Comparison of ENCODE assay signal across 7 mouse cellular contexts in genomic region chr3:103382872-103383567, GRCm38 (mm10).
DNase-seq lines count a peak whose midpoint lies in the region; ATAC-seq and TF ChIP-seq lines count a peak whose summit lies in the region.

No protein-coding gene starts in this region.

- intact Hi-C loops in heart, adult 2 months (cut with DNase I), result loop anchor here (5.0 kb wide), 1 partner anchor 201 kb away; no protein-coding TSS in a partner anchor

- TF ChIP-seq POLR2A in heart, adult 2 months (IDR thresholded peaks at IDR 0.05; ENCODE audit: insufficient read depth, low read depth, low read length), result no peak
- no peak for TF ChIP-seq POLR2A in kidney, adult 2 months (IDR thresholded peaks at IDR 0.05; ENCODE audit: low read depth, low read length)

- peaks cover 3% of the 10 kb centered on the region; the same call in 1 of the 2 replicates for H3K4me1 ChIP-seq in embryonic facial prominence, embryonic 12.5 days
- no peaks in the 10 kb centered on the region for H3K4me1 ChIP-seq in heart, adult 2 months (ENCODE audit: control insufficient read depth, insufficient read depth, low read length)
- no peaks in the 10 kb centered on the region for H3K4me1 ChIP-seq in kidney, adult 2 months (ENCODE audit: control insufficient read depth, insufficient read depth, low read length)
- H3K4me1 ChIP-seq in limb, embryonic 12.5 days (replicated peaks), result no peaks in the 10 kb centered on the region; the same call in 1 of the 2 replicates
- H3K4me1 ChIP-seq in midbrain, embryonic 15.5 days, result no peaks in the 10 kb centered on the region

- 19% methylated on average over 17 of the region's 17 CpGs for WGBS in embryonic facial prominence, embryonic 12.5 days
- 19% methylated on average over 17 of the region's 17 CpGs for WGBS in heart, adult 2 months
- 18% methylated on average over 17 of the region's 17 CpGs for WGBS in kidney, adult 2 months
- 21% methylated on average over 17 of the region's 17 CpGs for WGBS in limb, embryonic 12.5 days
- WGBS in midbrain, embryonic 15.5 days, result 18% methylated on average over 17 of the region's 17 CpGs

- 0 out of 2 replicates have a peak overlapping the region, but pooled peaks have one; percentile 19 for H3K4me2 ChIP-seq in embryonic facial prominence, embryonic 12.5 days (replicated peaks)
- 0 out of 2 replicates have a peak overlapping the region, but pooled peaks have one; percentile 19 for H3K4me2 ChIP-seq in limb, embryonic 12.5 days
- H3K4me2 ChIP-seq in midbrain, embryonic 15.5 days, result peak overlapping the region; percentile 15; the same call in 1 of the 2 replicates

- ATAC-seq in embryonic facial prominence, embryonic 12.5 days (ENCODE audit: insufficient number of reproducible peaks, insufficient read depth, low FRiP score, low TSS enrichment), result 0 out of 2 replicates have a peak, but pooled peaks have one; percentile 35
- peak; percentile 12; the same call in 1 of the 2 replicates for ATAC-seq in limb, embryonic 12.5 days (ENCODE audit: insufficient number of reproducible peaks, insufficient read depth, low FRiP score, low TSS enrichment, low read depth)
- peak; percentile 80 for ATAC-seq in midbrain, embryonic 15.5 days (replicated peaks)

- no peak for TF ChIP-seq EP300 in heart, adult 2 months (IDR thresholded peaks at IDR 0.05; ENCODE audit: insufficient read depth, low read depth, low read length)

- no peak; the same call in 1 of the 2 replicates for TF ChIP-seq CTCF in heart, adult 2 months (IDR thresholded peaks at IDR 0.05)
- TF ChIP-seq CTCF in kidney, adult 2 months (conservative IDR thresholded peaks at IDR 0.05; ENCODE audit: insufficient read depth, insufficient read length, low read depth, low read length), result peak; percentile 97

- no peaks in the 10 kb centered on the region for H3K79me2 ChIP-seq in heart, adult 2 months (replicated peaks; ENCODE audit: control insufficient read depth, insufficient read depth, low read length)

- H3K4me3 ChIP-seq in embryonic facial prominence, embryonic 12.5 days, result no peak overlapping the region
- no peak overlapping the region for H3K4me3 ChIP-seq in heart, adult 2 months
- H3K4me3 ChIP-seq in kidney, adult 2 months (ENCODE audit: insufficient read depth, low read depth, low read length), result no peak overlapping the region
- no peak overlapping the region for H3K4me3 ChIP-seq in limb, embryonic 12.5 days (replicated peaks)
- no peak overlapping the region for H3K4me3 ChIP-seq in midbrain, embryonic 15.5 days

- H3K9me3 ChIP-seq in embryonic facial prominence, embryonic 12.5 days, result no peaks in the 10 kb centered on the region
- H3K9me3 ChIP-seq in limb, embryonic 12.5 days, result peaks cover 7% of the 10 kb centered on the region; the same call in 1 of the 2 replicates
- H3K9me3 ChIP-seq in midbrain, embryonic 15.5 days, result no peaks in the 10 kb centered on the region

- no peaks in the 10 kb centered on the region for H3K27me3 ChIP-seq in embryonic facial prominence, embryonic 12.5 days
- H3K27me3 ChIP-seq in heart, adult 2 months (ENCODE audit: control insufficient read depth, insufficient read depth, low read length), result no peaks in the 10 kb centered on the region
- no peaks in the 10 kb centered on the region for H3K27me3 ChIP-seq in kidney, adult 2 months (replicated peaks; ENCODE audit: control insufficient read depth, insufficient read depth, low read length)
- no peaks in the 10 kb centered on the region for H3K27me3 ChIP-seq in limb, embryonic 12.5 days
- H3K27me3 ChIP-seq in midbrain, embryonic 15.5 days (replicated peaks), result no peaks in the 10 kb centered on the region

- H3K27ac ChIP-seq in embryonic facial prominence, embryonic 12.5 days, result no peak overlapping the region
- H3K27ac ChIP-seq in heart, adult 2 months, result no peak overlapping the region
- H3K27ac ChIP-seq in kidney, adult 2 months (ENCODE audit: insufficient read depth, low read depth, low read length), result no peak overlapping the region
- H3K27ac ChIP-seq in limb, embryonic 12.5 days, result no peak overlapping the region
- no peak overlapping the region for H3K27ac ChIP-seq in midbrain, embryonic 15.5 days

- H3K36me3 ChIP-seq in embryonic facial prominence, embryonic 12.5 days, result no peaks in the 10 kb centered on the region
- H3K36me3 ChIP-seq in heart, adult 2 months (ENCODE audit: control insufficient read depth, insufficient read depth, low read length), result no peaks in the 10 kb centered on the region
- H3K36me3 ChIP-seq in kidney, adult 2 months (ENCODE audit: control insufficient read depth, insufficient read depth, low read length), result no peaks in the 10 kb centered on the region
- H3K36me3 ChIP-seq in limb, embryonic 12.5 days, result no peaks in the 10 kb centered on the region
- no peaks in the 10 kb centered on the region for H3K36me3 ChIP-seq in midbrain, embryonic 15.5 days (replicated peaks)

- no peak overlapping the region for H3K9ac ChIP-seq in embryonic facial prominence, embryonic 12.5 days
- no peak overlapping the region for H3K9ac ChIP-seq in heart, adult 2 months (ENCODE audit: low read depth, low read length)
- no peak overlapping the region for H3K9ac ChIP-seq in limb, embryonic 12.5 days (replicated peaks)
- H3K9ac ChIP-seq in midbrain, embryonic 15.5 days, result no peak overlapping the region

- peak; percentile 97 for DNase-seq in adrenal gland, postnatal 14 days
- DNase-seq in heart, adult 2 months, result peak; percentile 88 to 89
- peak; percentile 91 for DNase-seq in kidney, adult 2 months
- DNase-seq in spleen, adult 18-20 months, result peak; percentile 82 to 92

Comparison
In these comparisons a context has a peak if more than half of its experiments do, and no peak if none do; other contexts are left out.
1. ATAC-seq: peak in every context shown above with its lines; median percentile 80 in midbrain, embryonic 15.5 days; 35 in embryonic facial prominence, embryonic 12.5 days; 12 in limb, embryonic 12.5 days.